In genomic region chr3:154327110-154327882, GRCm38 (mm10) we compare ENCODE assay signal across 12 mouse cellular contexts. TPM values are rescaled to one million over a fixed set of nuclear protein-coding genes. Genes with fewer than 3 reads are reported as not detected.
DNase-seq lines count a peak whose midpoint lies in the region; ATAC-seq and TF ChIP-seq lines count a peak whose summit lies in the region.
"Had no signal": no experiment of that assay in that cellular context is flagged by ENCODE, and none has a peak within 500 bp of the region (broad histone marks: within the 10 kb centered on the region; RNA-seq: fewer than 3 reads in every experiment).

No protein-coding gene starts in this region.

- no peak overlapping the region for H3K27ac ChIP-seq in lung, embryonic 14.5 days (ENCODE audit: low read depth)
- H3K27ac ChIP-seq in embryonic facial prominence, embryonic 15.5 days (replicated peaks) = peak overlapping the region; percentile 75; the same call in 1 of the 2 replicates
- no peak overlapping the region for H3K27ac ChIP-seq in limb, embryonic 14.5 days (replicated peaks; ENCODE audit: low read depth, low read length)
- no peak overlapping the region for H3K27ac ChIP-seq in stomach, postnatal 0 days (replicated peaks)
- H3K27ac ChIP-seq: gastrocnemius, adult 2 months had no signal

- no peaks in the 10 kb centered on the region for H3K4me1 ChIP-seq in lung, embryonic 14.5 days (ENCODE audit: insufficient read depth)
- peaks cover 28% of the 10 kb centered on the region for H3K4me1 ChIP-seq in embryonic facial prominence, embryonic 15.5 days
- peaks cover 16% of the 10 kb centered on the region for H3K4me1 ChIP-seq in limb, embryonic 14.5 days (ENCODE audit: control insufficient read depth, insufficient read depth, low read length)
- no peaks in the 10 kb centered on the region; the same call in 1 of the 2 replicates for H3K4me1 ChIP-seq in stomach, postnatal 0 days (replicated peaks; ENCODE audit: control insufficient read depth, insufficient read depth)

- H3K4me2 ChIP-seq in lung, embryonic 14.5 days = no peak overlapping the region
- peak overlapping the region; percentile 72 for H3K4me2 ChIP-seq in embryonic facial prominence, embryonic 15.5 days (replicated peaks)
- H3K4me2 ChIP-seq in limb, embryonic 14.5 days (replicated peaks; ENCODE audit: low read depth, low read length, severe bottlenecking) = no peak overlapping the region
- H3K4me2 ChIP-seq in stomach, postnatal 0 days (replicated peaks; ENCODE audit: low read depth) = no peak overlapping the region

- TF ChIP-seq EP300 in stomach, postnatal 0 days (optimal IDR thresholded peaks at IDR 0.05) = no peak

- H3K36me3 ChIP-seq in lung, embryonic 14.5 days (ENCODE audit: insufficient read depth) = no peaks in the 10 kb centered on the region
- no peaks in the 10 kb centered on the region for H3K36me3 ChIP-seq in embryonic facial prominence, embryonic 15.5 days
- no peaks in the 10 kb centered on the region for H3K36me3 ChIP-seq in limb, embryonic 14.5 days (ENCODE audit: control insufficient read depth, insufficient read depth, low read length)
- H3K36me3 ChIP-seq in stomach, postnatal 0 days (ENCODE audit: control insufficient read depth, insufficient read depth, low read length) = no peaks in the 10 kb centered on the region
- H3K36me3 ChIP-seq: G1E had no signal

- no peak overlapping the region for H3K9ac ChIP-seq in lung, embryonic 14.5 days
- H3K9ac ChIP-seq in embryonic facial prominence, embryonic 15.5 days = peak overlapping the region; percentile 51; the same call in 1 of the 2 replicates
- H3K9ac ChIP-seq in limb, embryonic 14.5 days (ENCODE audit: low read depth, low read length, severe bottlenecking) = no peak overlapping the region
- no peak overlapping the region for H3K9ac ChIP-seq in stomach, postnatal 0 days (ENCODE audit: low read length)

- TF ChIP-seq POLR2A in limb, embryonic 14.5 days (IDR thresholded peaks at IDR 0.05; ENCODE audit: borderline replicate concordance, extremely low read depth, insufficient read depth, insufficient read length) = no peak

- ATAC-seq in lung, embryonic 14.5 days (ENCODE audit: insufficient read depth) = peak; percentile 18
- no peak for ATAC-seq in embryonic facial prominence, embryonic 15.5 days (ENCODE audit: insufficient number of reproducible peaks, low FRiP score, low TSS enrichment, low read depth)
- no peak for ATAC-seq in limb, embryonic 14.5 days (ENCODE audit: low FRiP score, low read depth)
- 0 out of 2 replicates have a peak, but pooled peaks have one; percentile 6 for ATAC-seq in stomach, postnatal 0 days (ENCODE audit: low FRiP score, low TSS enrichment)

- peaks cover 89% of the 10 kb centered on the region for H3K27me3 ChIP-seq in lung, embryonic 14.5 days (ENCODE audit: insufficient read depth, low read length)
- peaks cover 72% of the 10 kb centered on the region for H3K27me3 ChIP-seq in embryonic facial prominence, embryonic 15.5 days
- peaks cover 78% of the 10 kb centered on the region for H3K27me3 ChIP-seq in limb, embryonic 14.5 days (ENCODE audit: control insufficient read depth, insufficient read depth, low read length)
- H3K27me3 ChIP-seq in stomach, postnatal 0 days (ENCODE audit: control insufficient read depth, insufficient read depth, low read length) = peaks cover 23% of the 10 kb centered on the region

- no peak for TF ChIP-seq CTCF in lung, embryonic 14.5 days (IDR thresholded peaks at IDR 0.05; ENCODE audit: low read depth)
- TF ChIP-seq CTCF in stomach, postnatal 0 days (IDR thresholded peaks at IDR 0.05; ENCODE audit: low read depth) = no peak

- 4% methylated on average over 13 of the region's 13 CpGs for whole genome bisulfite sequencing in lung, embryonic 14.5 days
- 6% methylated on average over 13 of the region's 13 CpGs for WGBS in embryonic facial prominence, embryonic 15.5 days
- WGBS in limb, embryonic 14.5 days = 4% methylated on average over 13 of the region's 13 CpGs
- WGBS in stomach, postnatal 0 days = 6% methylated on average over 13 of the region's 13 CpGs

- peak; percentile 18 for DNase-seq in lung, embryonic 14.5 days
- DNase-seq in lung, postnatal 4 days = no peak
- no peak for DNase-seq in limb, embryonic 14.5 days (ENCODE audit: low spot score)
- DNase-seq in stomach, postnatal 0 days (ENCODE audit: low spot score) = no peak
- no peak for DNase-seq in liver
- no peak for DNase-seq in urinary bladder, postnatal 4 days (ENCODE audit: low spot score in 2 of 2)
- DNase-seq: adrenal gland, postnatal 36 days had no signal

- H3K4me3 ChIP-seq in lung, embryonic 14.5 days (ENCODE audit: low read depth, low read length) = no peak overlapping the region
- peak overlapping the region; percentile 50 for H3K4me3 ChIP-seq in embryonic facial prominence, embryonic 15.5 days (replicated peaks)
- H3K4me3 ChIP-seq in limb, embryonic 14.5 days (replicated peaks; ENCODE audit: low read length) = peak overlapping the region; percentile 41; the same call in 1 of the 2 replicates
- H3K4me3 ChIP-seq in stomach, postnatal 0 days (ENCODE audit: low read depth, low read length) = no peak overlapping the region

- H3K9me3 ChIP-seq in lung, embryonic 14.5 days (ENCODE audit: low read depth, low read length) = no peaks in the 10 kb centered on the region
- H3K9me3 ChIP-seq in embryonic facial prominence, embryonic 15.5 days (replicated peaks) = no peaks in the 10 kb centered on the region
- H3K9me3 ChIP-seq in limb, embryonic 14.5 days (ENCODE audit: control insufficient read depth, low read length) = no peaks in the 10 kb centered on the region
- H3K9me3 ChIP-seq in stomach, postnatal 0 days (ENCODE audit: control insufficient read depth, low read length) = no peaks in the 10 kb centered on the region

RNA-seq across cellular contexts. Expression of gene Lhx8, which starts 3.2 kb away (rescaled TPM):
- not detected in 2 replicates for polyA plus RNA-seq in lung, embryonic 14.5 days (2014; fragmentation: Nextera tagmentation; extraction: Ambion mirVana)
- polyA plus RNA-seq in embryonic facial prominence, embryonic 15.5 days (2015; fragmentation: Nextera tagmentation; extraction: Ambion mirVana) = 29.9 and 33.6 TPM in 2 replicates
- 2.9 and 3.0 TPM in 2 replicates for polyA plus RNA-seq in limb, embryonic 14.5 days (2012; rRNA removed)
- polyA plus RNA-seq in limb, embryonic 14.5 days (2014; fragmentation: Nextera tagmentation; extraction: Ambion mirVana) = 2.2 and 2.5 TPM in 2 replicates
- polyA plus RNA-seq in stomach, postnatal 0 days (2015; fragmentation: Nextera tagmentation; extraction: Ambion mirVana) = not detected in 2 replicates
- polyA plus RNA-seq: G1E; lung, postnatal 0 days; spleen, adult 2 months had no signal

Comparison
In these comparisons a context has a peak if more than half of its experiments do, and no peak if none do; other contexts are left out.
1. ATAC-seq: peak in lung, embryonic 14.5 days (single experiment) and stomach, postnatal 0 days (single experiment); none in embryonic facial prominence, embryonic 15.5 days (single experiment) and limb, embryonic 14.5 days (single experiment).
2. H3K4me3 ChIP-seq: peak in embryonic facial prominence, embryonic 15.5 days (single experiment) and limb, embryonic 14.5 days (single experiment); none in lung, embryonic 14.5 days (single experiment) and stomach, postnatal 0 days (single experiment).